Mouse (Mus musculus): ENCODE measurements around the gene Ugt1a10.

- TF ChIP-seq POLR2A (IDR thresholded peaks at IDR 0.05; ENCODE audit: extremely low read depth, insufficient read depth, low read length): no peak
- TF ChIP-seq CTCF (IDR thresholded peaks at IDR 0.05; ENCODE audit: extremely low read depth, insufficient read depth, low read length): no peak
Observed at GRCm38 (mm10) chr1:88235046-88235893, 180.1 kb downstream of the Ugt1a10 start.
